Mouse (Mus musculus) limb, embryonic 11.5 days (tissue): ENCODE results near the gene Sp2. TPM values are rescaled to one million over a fixed set of nuclear protein-coding genes. Genes with fewer than 3 reads are reported as not detected.

Source experiments
- ATAC-seq: fragments of 200-750 bp; cut with Nextera tagmentation; 2 replicates; pipeline ENCODE4 v1.8.0; 2017; ENCODE audit warnings: low read depth; ENCODE audit not compliant: insufficient number of reproducible peaks, low FRiP score, low TSS enrichment
- DNase-seq: peaks from one replicate; pipeline ENCODE4 v3.0.0-alpha.2; 2015; ENCODE audit warnings: low spot score
- H3K27ac ChIP-seq: fragments of 300-500 bp; sonication (generic); replicated peaks from 2 replicates; pipeline ENCODE4 v1.5.1; 2014; ENCODE audit warnings: low read depth, mild to moderate bottlenecking, low read length
- H3K27me3 ChIP-seq: fragments of 300-500 bp; sonication (generic); 2 replicates; pipeline ENCODE4 v1.6.1; 2014; ENCODE audit warnings: mild to moderate bottlenecking, low read length, mixed read lengths; ENCODE audit not compliant: control insufficient read depth, insufficient read depth
- H3K36me3 ChIP-seq: fragments of 300-500 bp; sonication (generic); 2 replicates; pipeline ENCODE4 v1.6.1; 2014; ENCODE audit warnings: mild to moderate bottlenecking, low read length, moderate library complexity, mixed read lengths; ENCODE audit not compliant: control insufficient read depth, insufficient read depth
- H3K4me1 ChIP-seq: fragments of 300-500 bp; sonication (generic); 2 replicates; pipeline ENCODE4 v1.6.1; 2014; ENCODE audit warnings: low read length, mixed read lengths; ENCODE audit not compliant: control insufficient read depth, insufficient read depth
- H3K4me2 ChIP-seq: fragments of 300-500 bp; sonication (generic); 2 replicates; pipeline ENCODE4 v1.6.1; 2014; ENCODE audit warnings: low read depth, mild to moderate bottlenecking, moderate library complexity; ENCODE audit not compliant: severe bottlenecking
- H3K4me3 ChIP-seq: fragments of 300-500 bp; sonication (generic); 2 replicates; pipeline ENCODE4 v1.5.1; 2014; ENCODE audit warnings: low read depth, low read length
- H3K9ac ChIP-seq: fragments of 300-500 bp; sonication (generic); 2 replicates; pipeline ENCODE4 v1.6.1; 2014; ENCODE audit warnings: mild to moderate bottlenecking, low read length
- H3K9me3 ChIP-seq: fragments of 300-500 bp; sonication (generic); 2 replicates; pipeline ENCODE4 v1.6.1; 2016; ENCODE audit warnings: low read length; ENCODE audit not compliant: control insufficient read depth
- WGBS: fragments of 180-500 bp; shearing (Covaris S2); extraction: QIAGEN DNeasy Blood & Tissue Kit; methylation state at CpG from one replicate; pipeline ENCODE4 v1.1.7; 2014; 5-methylcytosine and 5-hydroxymethylcytosine counted together
- polyA plus RNA-seq: library from polyadenylated mRNA; unstranded; fragments of >200 nt; fragmentation: Nextera tagmentation; extraction: Ambion mirVana; gene quantifications from 2 replicates; pipeline ENCODE4 v1.2.1, GENCODE M21; 2014

Gene Sp2
- polyA plus RNA-seq, 1 experiment from 2014 or later = 23.4 TPM

- peaks cover 2% of the 10 kb centered on the region; the same call in 1 of the 2 replicates for H3K36me3 ChIP-seq
- H3K27me3 ChIP-seq = no peaks in the 10 kb centered on the region
- no peak overlapping the region for H3K4me2 ChIP-seq
- ATAC-seq = no peak
- H3K4me1 ChIP-seq = peaks cover 17% of the 10 kb centered on the region
- DNase-seq = no peak
- H3K27ac ChIP-seq = no peak overlapping the region
- no peak overlapping the region for H3K4me3 ChIP-seq
- no peaks in the 10 kb centered on the region for H3K9me3 ChIP-seq
- 39% methylated on average over 15 of the region's 15 CpGs for WGBS
- 0 out of 2 replicates have a peak overlapping the region, but pooled peaks have one; percentile 4 for H3K9ac ChIP-seq
These were observed 76.2 kb downstream of the Sp2 start for GRCm38 (mm10) chr11:96906431-96907161.

Other genes starting within 250 kb of the Sp2 start
- gene Snx11, start 205.4 kb downstream of the Sp2 start, polyA plus RNA-seq = 10.3 and 11.3 TPM in 2 replicates
- 172 and 179 TPM in 2 replicates for gene Cbx1, start 193.8 kb downstream of the Sp2 start, polyA plus RNA-seq
- gene Nfe2l1, start 153.0 kb downstream of the Sp2 start, polyA plus RNA-seq = 30.1 and 33.7 TPM in 2 replicates
- 53.8 and 56.8 TPM in 2 replicates for gene Copz2, start 133.1 kb downstream of the Sp2 start, polyA plus RNA-seq
- gene Cdk5rap3, start 66.5 kb downstream of the Sp2 start, polyA plus RNA-seq = 72.5 and 77.0 TPM in 2 replicates
- gene Prr15l, start 54.9 kb downstream of the Sp2 start, polyA plus RNA-seq = 0.35 and 0.97 TPM in 2 replicates
- 25.5 and 27.5 TPM in 2 replicates for gene Pnpo, start 39.0 kb downstream of the Sp2 start, polyA plus RNA-seq
- 2.1 and 2.4 TPM in 2 replicates for gene Sp6, start 30.4 kb upstream of the Sp2 start, polyA plus RNA-seq
- 31.9 and 34.4 TPM in 2 replicates for gene Scrn2, start 47.0 kb upstream of the Sp2 start, polyA plus RNA-seq
- gene Lrrc46, start 58.4 kb upstream of the Sp2 start, polyA plus RNA-seq = 0.79 and 1.4 TPM in 2 replicates
- 93.0 and 96.5 TPM in 2 replicates for gene Mrpl10, start 58.6 kb upstream of the Sp2 start, polyA plus RNA-seq
- gene Osbpl7, start 67.7 kb upstream of the Sp2 start, polyA plus RNA-seq = 5.8 and 6.3 TPM in 2 replicates
- not detected in 2 replicates for gene Tbx21, start 132.4 kb upstream of the Sp2 start, polyA plus RNA-seq
- 6.2 and 6.5 TPM in 2 replicates for gene Tbkbp1, start 168.5 kb upstream of the Sp2 start, polyA plus RNA-seq
- gene Kpnb1, start 204.9 kb upstream of the Sp2 start, polyA plus RNA-seq = 97.6 and 102 TPM in 2 replicates